Mouse (Mus musculus) ES-E14 (cell line): Measurements from ENCODE around the gene Gnai3. TPM values are rescaled to one million over a fixed set of nuclear protein-coding genes. Genes with fewer than 3 reads are reported as not detected.

Experiments used
- DNase-seq: peaks from one replicate; pipeline ENCODE4 v3.0.0-alpha.2; 2013; ENCODE audit warnings: low read depth, low spot score
- H3K27ac ChIP-seq: 2 replicates; pipeline ENCODE4 v1.5.1; 2012; ENCODE audit warnings: low read depth, mild to moderate bottlenecking, low read length, moderate library complexity, mixed read lengths; ENCODE audit not compliant: poor library complexity, insufficient read depth, severe bottlenecking
- H3K36me3 ChIP-seq: 2 replicates; pipeline ENCODE4 v1.6.1; 2012; ENCODE audit warnings: mild to moderate bottlenecking, low read length, moderate library complexity, mixed read lengths; ENCODE audit not compliant: control insufficient read depth, poor library complexity, insufficient read depth, severe bottlenecking
- H3K4me1 ChIP-seq, 2 experiments: fragments of 150-350 bp in 1 of 2; sonication (generic) in 1 of 2; 2 replicates each; pipeline ENCODE4 v1.6.1; 2012; ENCODE audit warnings: low read length in 2 of 2, mild to moderate bottlenecking in 1 of 2, mixed read lengths in 1 of 2; ENCODE audit not compliant: control insufficient read depth in 2 of 2, insufficient read depth in 2 of 2, poor library complexity in 1 of 2
- H3K4me3 ChIP-seq, 2 experiments: fragments of 150-350 bp in 1 of 2; sonication (generic) in 1 of 2; 2 replicates each; pipeline ENCODE4 v1.5.1; 2012; ENCODE audit warnings: low read length in 2 of 2, low read depth in 1 of 2, mild to moderate bottlenecking in 1 of 2, mixed read lengths in 1 of 2; ENCODE audit not compliant: insufficient read depth in 1 of 2, poor library complexity in 1 of 2, severe bottlenecking in 1 of 2
- H3K9ac ChIP-seq: 2 replicates; pipeline ENCODE4 v1.6.1; 2012; ENCODE audit warnings: low read depth, mild to moderate bottlenecking, low read length, mixed read lengths; ENCODE audit not compliant: poor library complexity, insufficient read depth, severe bottlenecking
- H3K9me3 ChIP-seq: fragments of 150-350 bp; sonication (generic); 2 replicates; pipeline ENCODE4 v1.6.1; 2012; ENCODE audit warnings: low read depth, mild to moderate bottlenecking, low read length; ENCODE audit not compliant: control insufficient read depth, insufficient read depth
- CHD2 ChIP-seq: IDR thresholded peaks from 2 replicates; pipeline ENCODE4 v1.6.1; 2014; ENCODE audit warnings: mild to moderate bottlenecking, low read depth, low read length, inconsistent platforms
- HCFC1 ChIP-seq: IDR thresholded peaks from 2 replicates; pipeline ENCODE4 v1.6.1; 2012; ENCODE audit warnings: low read length, inconsistent platforms, borderline replicate concordance; ENCODE audit not compliant: insufficient read depth
- MAFK ChIP-seq: IDR thresholded peaks from 2 replicates; pipeline ENCODE4 v1.6.1; 2014; ENCODE audit warnings: mild to moderate bottlenecking, low read depth, low read length, inconsistent platforms; ENCODE audit not compliant: insufficient read depth
- ZC3H11A ChIP-seq: IDR thresholded peaks from 2 replicates; pipeline ENCODE4 v1.6.1; 2012; ENCODE audit warnings: low read depth, mild to moderate bottlenecking, inconsistent platforms, low read length, borderline replicate concordance
- ZNF384 ChIP-seq: IDR thresholded peaks from 2 replicates; pipeline ENCODE4 v1.6.1; 2012; ENCODE audit warnings: low read depth, low read length, inconsistent platforms
- in situ Hi-C, 2 experiments: fragments of 600-800 bp; cut with MboI; formaldehyde crosslinking; loops; one replicate each; pipeline ENCODE4 v1.15.1; 2025; ENCODE audit warnings: low sequenced_read_pairs in 2 of 2, inconsistent platforms in 1 of 2; ENCODE audit not compliant: unreplicated experiment in 2 of 2
- total RNA-seq: library from RNA; depleted of rRNA; stranded (reverse); fragments of 300-350 nt; gene quantifications from 2 replicates; pipeline ENCODE4 v1.2.3, GENCODE M21; 2012

Gnai3 gene
- total RNA-seq, 1 experiment, result 84.3 TPM

DNA sequence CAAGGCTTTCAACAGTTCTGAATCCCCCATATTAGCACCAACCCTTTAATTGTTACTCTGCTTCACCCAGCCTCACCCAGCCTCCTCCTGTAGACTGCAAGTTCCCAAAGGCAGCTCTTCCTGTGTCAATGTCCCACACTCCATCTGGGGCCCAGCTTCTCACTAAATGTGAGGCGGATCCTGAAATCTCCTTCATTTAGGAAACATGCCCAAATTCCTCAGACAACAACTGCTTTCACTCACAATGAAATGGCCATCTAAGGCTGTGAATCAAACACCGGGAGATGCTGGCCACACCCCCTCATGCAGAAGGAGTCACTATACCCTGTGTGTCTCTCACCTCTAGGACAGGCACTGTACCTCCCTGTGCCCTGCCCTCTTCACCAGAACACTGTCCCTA, 56.0 kb downstream of the Gnai3 start:
- in situ Hi-C loops, result no loop called here
- no peak for DNase-seq
- Histone ChIP-seq H3K9me3 (no peaks in the 10 kb centered on the region), H3K9ac (no peak overlapping the region), H3K4me1 (peaks cover 4 to 14% of the 10 kb centered on the region in 2 experiments; a peak in 2 of 4 replicates), H3K27ac (no peak overlapping the region), H3K36me3 (no peaks in the 10 kb centered on the region), H3K4me3 (no peak overlapping the region)
- TF ChIP-seq ZC3H11A, result no peak
- no peak for TF ChIP-seq ZNF384
- TF ChIP-seq CHD2, result no peak
- no peak for TF ChIP-seq HCFC1
- no peak for TF ChIP-seq MAFK

DNA sequence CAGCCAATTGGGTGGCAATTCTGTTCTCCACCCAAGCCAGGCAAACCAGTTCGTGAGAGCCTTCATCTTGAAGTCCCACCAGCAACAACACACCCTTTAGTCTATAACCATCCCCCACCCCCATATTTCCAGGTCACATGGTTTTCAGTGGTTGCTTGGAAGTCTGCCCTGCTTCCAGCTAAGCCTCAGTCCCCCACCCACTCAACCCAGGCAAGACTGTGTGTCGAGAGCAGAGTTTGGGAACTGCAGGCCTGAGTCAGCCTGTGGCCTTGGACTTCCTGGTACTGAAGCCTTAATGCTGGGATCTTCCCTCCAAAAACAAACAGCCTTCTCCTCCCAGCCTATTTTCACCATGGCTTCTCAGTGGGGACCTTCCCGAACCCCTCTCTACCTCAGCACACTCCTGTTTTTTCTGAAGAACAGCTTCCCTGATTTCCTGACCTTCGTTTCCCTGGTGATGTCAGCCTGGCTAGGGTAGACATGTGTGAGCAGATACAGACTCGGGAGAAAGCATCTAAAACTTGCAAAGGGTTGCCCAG, 57.0 kb downstream of the Gnai3 start:
- no peak for DNase-seq
- Histone ChIP-seq H3K9ac (no peak overlapping the region), H3K4me3 (no peak overlapping the region), H3K27ac (no peak overlapping the region), H3K4me1 (peaks cover 4 to 19% of the 10 kb centered on the region in 2 experiments; a peak in 2 of 4 replicates), H3K36me3 (no peaks in the 10 kb centered on the region; the same call in 1 of the 2 replicates), H3K9me3 (no peaks in the 10 kb centered on the region)
- no peak for TF ChIP-seq ZC3H11A
- no peak for TF ChIP-seq HCFC1
- TF ChIP-seq CHD2, result no peak
- in situ Hi-C loops, result no loop called here

DNA sequence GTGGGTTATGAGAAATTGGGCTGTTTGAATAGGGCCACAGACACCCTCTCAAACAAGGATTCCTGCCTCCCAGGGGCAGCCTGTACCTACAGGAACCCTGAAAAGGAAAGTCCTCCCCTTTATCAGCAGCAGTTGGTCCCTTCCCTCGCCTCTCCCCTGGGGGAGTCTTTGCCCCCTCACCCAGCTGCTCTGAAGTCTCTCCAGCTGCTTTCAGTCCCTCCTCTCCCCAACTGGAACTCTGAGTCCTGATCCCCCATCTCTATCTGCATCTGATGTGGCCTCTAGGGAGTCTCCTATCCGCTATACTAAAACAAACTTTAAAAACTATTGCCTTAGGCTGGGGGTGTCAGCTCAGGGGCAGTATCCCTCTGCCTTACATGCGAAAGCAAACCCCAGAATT, 58.6 kb downstream of the Gnai3 start:
- in situ Hi-C loops, result no loop called here
- peaks cover 4 to 19% of the 10 kb centered on the region in 2 experiments; a peak in 2 of 4 replicates for H3K4me1 ChIP-seq

DNA sequence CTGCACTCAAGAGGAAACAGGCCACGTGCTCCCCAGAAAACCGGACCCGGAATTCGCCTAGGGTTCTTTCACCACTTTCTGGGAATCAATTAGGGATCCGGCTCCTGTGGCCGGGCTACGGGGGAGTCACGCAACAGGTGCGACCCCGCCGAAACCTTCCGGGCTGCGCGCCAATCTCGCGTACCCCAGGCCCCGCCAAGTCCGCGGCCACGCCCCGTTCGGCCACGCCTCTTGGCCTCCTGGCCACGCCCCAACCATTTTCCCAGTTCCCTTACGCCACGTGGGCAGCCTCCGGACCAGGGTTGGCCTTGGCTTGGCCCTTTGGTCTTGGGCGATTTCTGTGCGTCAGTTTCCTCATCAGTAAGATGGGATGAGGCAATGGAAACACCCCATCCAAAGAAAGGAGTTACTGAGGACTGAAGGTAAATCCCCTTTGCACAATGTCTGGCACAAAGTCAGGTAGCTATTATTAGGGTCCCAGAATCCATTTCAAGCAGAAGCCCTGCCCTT, 59.4 kb downstream of the Gnai3 start, which contains the start of gene Ampd2:
Gene Ampd2, minus strand, starts transcription at position 182 of the 510 bp plus-strand sequence.
- in situ Hi-C loops, result no loop called here
- H3K27ac ChIP-seq, result no peak within 1 kb of the TSS
- TF ChIP-seq HCFC1 (0 out of 2 replicates have a peak, but pooled peaks have one; percentile 56), MAFK (no peak), ZNF384 (no peak)
- peak within 1 kb of the TSS; percentile 80 for H3K9ac ChIP-seq
- peaks cover 4 to 19% of the 10 kb centered on the region in 2 experiments; a peak in 2 of 4 replicates for H3K4me1 ChIP-seq
- H3K36me3 ChIP-seq, result no peaks in the 10 kb centered on the region; the same call in 1 of the 2 replicates
- peak; percentile 82 for DNase-seq
- H3K4me3 ChIP-seq, result peak within 1 kb of the TSS; percentile 79 to 84
- no peaks in the 10 kb centered on the region for H3K9me3 ChIP-seq

More for the DNA sequence above, 58.6 kb downstream of the Gnai3 start:
- Histone ChIP-seq H3K9ac (peak overlapping the region; percentile 30; the same call in 1 of the 2 replicates), H3K36me3 (no peaks in the 10 kb centered on the region; the same call in 1 of the 2 replicates), H3K4me3 (peak overlapping the region; percentile 79 to 84; a peak in 3 of 4 replicates), H3K9me3 (no peaks in the 10 kb centered on the region), H3K27ac (no peak overlapping the region)
- TF ChIP-seq CHD2, result no peak
- no peak for TF ChIP-seq ZC3H11A
- TF ChIP-seq HCFC1, result no peak
- no peak for TF ChIP-seq MAFK
- no peak for TF ChIP-seq ZNF384
- DNase-seq, result no peak
